Mouse (Mus musculus): Measurements from ENCODE around the gene Atp8b2. TPM values are rescaled to one million over a fixed set of nuclear protein-coding genes. Genes with fewer than 3 reads are reported as not detected.

Gene Atp8b2
- polyA plus RNA-seq, 1 experiment from 2014 or later: 19.0 TPM

- H3K27me3 ChIP-seq (ENCODE audit: control insufficient read depth, insufficient read depth, low read length): no peaks in the 10 kb centered on the region
- no peak for ATAC-seq (ENCODE audit: insufficient number of reproducible peaks, insufficient read depth, low FRiP score, low read depth)
These were observed 54.5 kb downstream of the Atp8b2 start for GRCm38 (mm10) chr3:89908836-89909235.

GRCm38 (mm10) chr3:89907846-89908245, 55.5 kb downstream of the Atp8b2 start:
- no peak overlapping the region for H3K4me3 ChIP-seq (ENCODE audit: low read depth, low read length)
- H3K4me2 ChIP-seq (replicated peaks; ENCODE audit: low read depth, low read length): no peak overlapping the region
- no peaks in the 10 kb centered on the region for H3K4me1 ChIP-seq (ENCODE audit: control insufficient read depth, insufficient read depth, low read length)
- no peak for ATAC-seq (ENCODE audit: insufficient number of reproducible peaks, insufficient read depth, low FRiP score, low read depth)
- H3K9ac ChIP-seq (replicated peaks; ENCODE audit: low read depth, low read length): no peak overlapping the region
- H3K9me3 ChIP-seq (ENCODE audit: control insufficient read depth, low read depth, low read length): no peaks in the 10 kb centered on the region
- H3K27me3 ChIP-seq (ENCODE audit: control insufficient read depth, insufficient read depth, low read length): no peaks in the 10 kb centered on the region
- 78% methylated on average over 3 of the region's 3 CpGs for WGBS
- H3K36me3 ChIP-seq (ENCODE audit: control insufficient read depth, insufficient read depth, low read length): no peaks in the 10 kb centered on the region
- no peak overlapping the region for H3K27ac ChIP-seq (ENCODE audit: low read length)

More at GRCm38 (mm10) chr3:89908836-89909235, 54.5 kb downstream of the Atp8b2 start:
- no peak overlapping the region for H3K9ac ChIP-seq (replicated peaks; ENCODE audit: low read depth, low read length)
- no peaks in the 10 kb centered on the region for H3K36me3 ChIP-seq (ENCODE audit: control insufficient read depth, insufficient read depth, low read length)
- 0 out of 2 replicates have a peak, but pooled peaks cover 5% of the 10 kb centered on the region for H3K4me1 ChIP-seq (ENCODE audit: control insufficient read depth, insufficient read depth, low read length)
- no peaks in the 10 kb centered on the region for H3K9me3 ChIP-seq (ENCODE audit: control insufficient read depth, low read depth, low read length)
- H3K27ac ChIP-seq (ENCODE audit: low read length): no peak overlapping the region
- H3K4me2 ChIP-seq (replicated peaks; ENCODE audit: low read depth, low read length): no peak overlapping the region
- 81% methylated on average over 6 of the region's 6 CpGs for WGBS
- H3K4me3 ChIP-seq (ENCODE audit: low read depth, low read length): no peak overlapping the region

- no peak for ATAC-seq (ENCODE audit: insufficient number of reproducible peaks, insufficient read depth, low FRiP score, low read depth)
- no peaks in the 10 kb centered on the region for H3K27me3 ChIP-seq (ENCODE audit: control insufficient read depth, insufficient read depth, low read length)
- 68% methylated on average over 8 of the region's 8 CpGs for WGBS
- H3K4me2 ChIP-seq (replicated peaks; ENCODE audit: low read depth, low read length): no peak overlapping the region
- H3K9ac ChIP-seq (replicated peaks; ENCODE audit: low read depth, low read length): no peak overlapping the region
- no peaks in the 10 kb centered on the region for H3K9me3 ChIP-seq (ENCODE audit: control insufficient read depth, low read depth, low read length)
- peaks cover 12% of the 10 kb centered on the region; the same call in 1 of the 2 replicates for H3K4me1 ChIP-seq (ENCODE audit: control insufficient read depth, insufficient read depth, low read length)
- no peaks in the 10 kb centered on the region for H3K36me3 ChIP-seq (ENCODE audit: control insufficient read depth, insufficient read depth, low read length)
- H3K4me3 ChIP-seq (ENCODE audit: low read depth, low read length): no peak overlapping the region
- H3K27ac ChIP-seq (ENCODE audit: low read length): no peak overlapping the region
These were observed 63.8 kb downstream of the Atp8b2 start for GRCm38 (mm10) chr3:89899511-89899908.

- Histone ChIP-seq H3K9ac (replicated peaks; ENCODE audit: low read depth, low read length) (no peak overlapping the region), H3K4me2 (replicated peaks; ENCODE audit: low read depth, low read length) (no peak overlapping the region), H3K4me3 (ENCODE audit: low read depth, low read length) (no peak overlapping the region), H3K27me3 (ENCODE audit: control insufficient read depth, insufficient read depth, low read length) (no peaks in the 10 kb centered on the region), H3K9me3 (ENCODE audit: control insufficient read depth, low read depth, low read length) (no peaks in the 10 kb centered on the region), H3K27ac (ENCODE audit: low read length) (no peak overlapping the region), H3K36me3 (ENCODE audit: control insufficient read depth, insufficient read depth, low read length) (no peaks in the 10 kb centered on the region), H3K4me1 (ENCODE audit: control insufficient read depth, insufficient read depth, low read length) (peaks cover 12% of the 10 kb centered on the region; the same call in 1 of the 2 replicates)
- no peak for ATAC-seq (ENCODE audit: insufficient number of reproducible peaks, insufficient read depth, low FRiP score, low read depth)
- WGBS: 67% methylated on average over 5 of the region's 5 CpGs
These were observed 64.3 kb downstream of the Atp8b2 start for GRCm38 (mm10) chr3:89898870-89899510.

GRCm38 (mm10) chr3:89898011-89898410, 65.3 kb downstream of the Atp8b2 start:
- Histone ChIP-seq H3K4me2 (replicated peaks; ENCODE audit: low read depth, low read length) (no peak overlapping the region), H3K36me3 (ENCODE audit: control insufficient read depth, insufficient read depth, low read length) (no peaks in the 10 kb centered on the region), H3K9ac (replicated peaks; ENCODE audit: low read depth, low read length) (no peak overlapping the region), H3K4me1 (ENCODE audit: control insufficient read depth, insufficient read depth, low read length) (peaks cover 12% of the 10 kb centered on the region; the same call in 1 of the 2 replicates), H3K9me3 (ENCODE audit: control insufficient read depth, low read depth, low read length) (no peaks in the 10 kb centered on the region), H3K27ac (ENCODE audit: low read length) (no peak overlapping the region), H3K4me3 (ENCODE audit: low read depth, low read length) (no peak overlapping the region), H3K27me3 (ENCODE audit: control insufficient read depth, insufficient read depth, low read length) (no peaks in the 10 kb centered on the region)
- WGBS: 73% methylated on average over 10 of the region's 10 CpGs
- no peak for ATAC-seq (ENCODE audit: insufficient number of reproducible peaks, insufficient read depth, low FRiP score, low read depth)

- WGBS: 67% methylated on average over 8 of the region's 8 CpGs
- H3K27ac ChIP-seq (ENCODE audit: low read length): no peak overlapping the region
- no peaks in the 10 kb centered on the region for H3K36me3 ChIP-seq (ENCODE audit: control insufficient read depth, insufficient read depth, low read length)
- no peaks in the 10 kb centered on the region for H3K9me3 ChIP-seq (ENCODE audit: control insufficient read depth, low read depth, low read length)
- peaks cover 12% of the 10 kb centered on the region; the same call in 1 of the 2 replicates for H3K4me1 ChIP-seq (ENCODE audit: control insufficient read depth, insufficient read depth, low read length)
- H3K4me2 ChIP-seq (replicated peaks; ENCODE audit: low read depth, low read length): no peak overlapping the region
- H3K9ac ChIP-seq (replicated peaks; ENCODE audit: low read depth, low read length): no peak overlapping the region
- no peaks in the 10 kb centered on the region for H3K27me3 ChIP-seq (ENCODE audit: control insufficient read depth, insufficient read depth, low read length)
- H3K4me3 ChIP-seq (ENCODE audit: low read depth, low read length): no peak overlapping the region
- no peak for ATAC-seq (ENCODE audit: insufficient number of reproducible peaks, insufficient read depth, low FRiP score, low read depth)
These were observed 66.0 kb downstream of the Atp8b2 start for GRCm38 (mm10) chr3:89897204-89897796.

- Histone ChIP-seq H3K4me1 (ENCODE audit: control insufficient read depth, insufficient read depth, low read length) (peaks cover 12% of the 10 kb centered on the region; the same call in 1 of the 2 replicates), H3K9ac (replicated peaks; ENCODE audit: low read depth, low read length) (no peak overlapping the region), H3K9me3 (ENCODE audit: control insufficient read depth, low read depth, low read length) (no peaks in the 10 kb centered on the region), H3K27ac (ENCODE audit: low read length) (no peak overlapping the region; the same call in 1 of the 2 replicates), H3K4me3 (ENCODE audit: low read depth, low read length) (no peak overlapping the region), H3K36me3 (ENCODE audit: control insufficient read depth, insufficient read depth, low read length) (no peaks in the 10 kb centered on the region), H3K4me2 (replicated peaks; ENCODE audit: low read depth, low read length) (no peak overlapping the region), H3K27me3 (ENCODE audit: control insufficient read depth, insufficient read depth, low read length) (no peaks in the 10 kb centered on the region)
- WGBS: 26% methylated on average over 5 of the region's 5 CpGs
- ATAC-seq (ENCODE audit: insufficient number of reproducible peaks, insufficient read depth, low FRiP score, low read depth): no peak
These were observed 66.7 kb downstream of the Atp8b2 start for GRCm38 (mm10) chr3:89896571-89896970.

GRCm38 (mm10) chr3:89892517-89893106, 70.7 kb downstream of the Atp8b2 start:
- Histone ChIP-seq H3K9ac (replicated peaks; ENCODE audit: low read depth, low read length) (no peak overlapping the region), H3K4me3 (ENCODE audit: low read depth, low read length) (no peak overlapping the region), H3K36me3 (ENCODE audit: control insufficient read depth, insufficient read depth, low read length) (no peaks in the 10 kb centered on the region), H3K4me1 (ENCODE audit: control insufficient read depth, insufficient read depth, low read length) (peaks cover 7% of the 10 kb centered on the region; the same call in 1 of the 2 replicates), H3K4me2 (replicated peaks; ENCODE audit: low read depth, low read length) (no peak overlapping the region), H3K27me3 (ENCODE audit: control insufficient read depth, insufficient read depth, low read length) (no peaks in the 10 kb centered on the region), H3K9me3 (ENCODE audit: control insufficient read depth, low read depth, low read length) (no peaks in the 10 kb centered on the region), H3K27ac (ENCODE audit: low read length) (no peak overlapping the region)
- WGBS: 85% methylated on average over 5 of the region's 5 CpGs
- no peak for ATAC-seq (ENCODE audit: insufficient number of reproducible peaks, insufficient read depth, low FRiP score, low read depth)

All from stomach, embryonic 14.5 days (tissue).